Mouse (Mus musculus) adrenal gland, adult 10 weeks (tissue): ENCODE data around the gene Uchl5. TPM values are rescaled to one million over a fixed set of nuclear protein-coding genes. Genes with fewer than 3 reads are reported as not detected.

ENCODE experiments used
- polyA plus RNA-seq: library from polyadenylated mRNA; stranded (reverse); fragments of 350-450 nt; fragmentation: Illumina TruSeq; extraction: RNeasy Lipid Tissue Mini Kit (QIAGEN cat#74804); gene quantifications from one replicate; pipeline ENCODE4 v1.2.3, GENCODE M21; 2014; ENCODE audit warnings: low read depth, low replicate concordance

The Uchl5 gene
- polyA plus RNA-seq, result 133 TPM

GRCm38 (mm10) chr1:143776446-143777411 is at the start of gene Uchl5, which contains the start of gene Trove2:
Gene Uchl5 (plus strand): TSS chr1:143777272.
Gene Trove2 (minus strand): TSS chr1:143777068.

Other genes starting within 250 kb of the Uchl5 start
- gene B3galt2, start 136.6 kb upstream of the Uchl5 start, polyA plus RNA-seq, result 32.4 TPM
- 187 TPM for gene Cdc73, start 74.4 kb upstream of the Uchl5 start, polyA plus RNA-seq
- gene Glrx2, start 60.9 kb upstream of the Uchl5 start, polyA plus RNA-seq, result 134 TPM
- 67.6 TPM for gene Trove2, start 204 bp upstream of the Uchl5 start, polyA plus RNA-seq
- gene Rgs2, start 226.9 kb downstream of the Uchl5 start, polyA plus RNA-seq, result 608 TPM